Mouse (Mus musculus) heart, adult 2 months (tissue): ENCODE data around the gene Alpl.

Experiments used
- CTCF ChIP-seq: fragments of 200-600 bp; IDR thresholded peaks from 2 replicates; pipeline ENCODE4 v1.8.1; 2022; ENCODE audit warnings: antibody characterized with exemption, mild to moderate bottlenecking, moderate library complexity
- POLR2A ChIP-seq: fragments of 200-500 bp; IDR thresholded peaks from 2 replicates; pipeline ENCODE4 v1.6.1; 2011; ENCODE audit warnings: mild to moderate bottlenecking, low read depth, low read length, control low read depth; ENCODE audit not compliant: insufficient read depth

DNA sequence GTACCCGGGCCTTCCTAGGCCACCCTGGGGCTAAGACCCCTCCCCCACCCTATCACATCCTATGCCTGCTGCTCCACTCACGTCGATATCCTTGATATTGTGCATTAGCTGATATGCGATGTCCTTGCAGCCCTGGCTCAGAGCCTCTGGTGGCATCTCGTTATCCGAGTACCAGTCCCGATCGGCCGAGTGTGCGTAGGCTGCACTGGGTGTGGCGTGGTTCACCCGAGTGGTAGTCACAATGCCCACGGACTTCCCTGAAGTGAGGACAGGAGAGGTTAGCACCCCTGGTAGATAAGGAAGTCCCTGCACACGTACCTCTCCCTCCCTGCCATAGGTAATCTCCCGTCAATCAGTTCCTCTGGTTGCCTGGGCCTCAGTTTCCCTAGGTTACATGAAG, 43.7 kb downstream of the Alpl start:
- no peak for TF ChIP-seq CTCF
- TF ChIP-seq POLR2A = no peak
